Mouse (Mus musculus) kidney, postnatal 25 days (tissue): ENCODE data around the gene Add3.

Experiments used
- DNase-seq, 2 experiments: peaks; one replicate each; pipeline ENCODE4 v3.0.0; 2021; ENCODE audit warnings: mixed read lengths in 2 of 2

Add3 gene

GRCm38 (mm10) chr19:53130399-53131175 lies 9.7 kb upstream of the Add3 start:
- DNase-seq, result peak; percentile 39 to 56

- no peak for DNase-seq
Measured at GRCm38 (mm10) chr19:53132471-53132870, 7.8 kb upstream of the Add3 start.

- no peak for DNase-seq
Measured at GRCm38 (mm10) chr19:53136336-53137090, 3.7 kb upstream of the Add3 start.

- no peak for DNase-seq
Measured at GRCm38 (mm10) chr19:53137116-53137670, 3.0 kb upstream of the Add3 start.

GRCm38 (mm10) chr19:53140804-53141250 lies 584 bp downstream of the Add3 start:
- no peak for DNase-seq

GRCm38 (mm10) chr19:53141251-53142072 lies 1.2 kb downstream of the Add3 start:
- peak; percentile 57 to 66 for DNase-seq

GRCm38 (mm10) chr19:53142190-53143107 lies 2.2 kb downstream of the Add3 start:
- peak; percentile 99 to 100 for DNase-seq

GRCm38 (mm10) chr19:53143108-53143971 lies 3.1 kb downstream of the Add3 start:
- peak; percentile 47 to 70 for DNase-seq

- no peak for DNase-seq
Measured at GRCm38 (mm10) chr19:53145075-53145474, 4.8 kb downstream of the Add3 start.

- no peak for DNase-seq
Measured at GRCm38 (mm10) chr19:53149381-53149780, 9.1 kb downstream of the Add3 start.

GRCm38 (mm10) chr19:53152451-53152850 lies 12.2 kb downstream of the Add3 start:
- DNase-seq, result no peak

- DNase-seq, result no peak
Measured at GRCm38 (mm10) chr19:53153096-53153495, 12.9 kb downstream of the Add3 start.

- no peak for DNase-seq
Measured at GRCm38 (mm10) chr19:53154156-53154555, 13.9 kb downstream of the Add3 start.

GRCm38 (mm10) chr19:53156361-53156760 lies 16.1 kb downstream of the Add3 start:
- DNase-seq, result no peak

GRCm38 (mm10) chr19:53157176-53157575 lies 16.9 kb downstream of the Add3 start:
- DNase-seq, result no peak

- DNase-seq, result no peak
Measured at GRCm38 (mm10) chr19:53159351-53159750, 19.1 kb downstream of the Add3 start.

GRCm38 (mm10) chr19:53162927-53163326 lies 22.7 kb downstream of the Add3 start:
- DNase-seq, result no peak

GRCm38 (mm10) chr19:53164645-53165044 lies 24.4 kb downstream of the Add3 start:
- DNase-seq, result no peak

- DNase-seq, result no peak
Measured at GRCm38 (mm10) chr19:53165305-53166240, 25.3 kb downstream of the Add3 start.
